Mouse (Mus musculus): ENCODE measurements around the gene Ripor3. TPM values are rescaled to one million over a fixed set of nuclear protein-coding genes. Genes with fewer than 3 reads are reported as not detected.
A peak's percentile ranks its signal among the peaks of the same experiment; 100 is the strongest.

Ripor3 gene
- polyA plus RNA-seq, 1 experiment: 0.84 TPM

DNA sequence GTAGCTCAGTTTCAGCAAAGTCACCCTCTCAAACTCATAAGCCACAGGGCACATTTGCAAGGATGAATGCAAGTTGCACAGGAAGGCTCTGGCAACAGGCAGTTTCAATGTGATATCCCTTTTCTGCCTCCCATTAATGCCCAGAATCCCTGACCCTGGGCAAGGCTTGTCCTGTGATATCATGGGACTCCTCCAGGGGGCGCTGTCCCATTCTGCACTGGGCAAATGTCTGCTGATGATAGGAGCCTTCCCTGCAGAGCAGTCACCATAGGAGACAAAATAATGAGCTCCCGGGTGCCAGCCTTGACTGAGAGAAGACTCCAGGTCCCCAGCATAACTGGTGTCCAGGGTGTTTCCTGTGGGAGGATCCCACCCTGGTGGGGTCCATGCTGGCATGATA, 42.3 kb upstream of the Ripor3 start:
- peak in 1 of 2 experiments; percentile 16 for DNase-seq
- Histone ChIP-seq H3K27ac (ENCODE audit: insufficient read depth, low read length) (no peak overlapping the region), H3K4me1 (ENCODE audit: control insufficient read depth, insufficient read depth, low read length) (0 out of 2 replicates have a peak, but pooled peaks cover 2% of the 10 kb centered on the region), H3K4me3 (replicated peaks; ENCODE audit: insufficient read depth, low read depth, low read length) (no peak overlapping the region), H3K27me3 (ENCODE audit: control insufficient read depth, insufficient read depth, low read length) (no peaks in the 10 kb centered on the region; the same call in 1 of the 2 replicates)
- peak; percentile 49 for TF ChIP-seq CTCF (IDR thresholded peaks at IDR 0.05; ENCODE audit: borderline replicate concordance, insufficient read depth, low read depth, low read length)
- TF ChIP-seq POLR2A (IDR thresholded peaks at IDR 0.05; ENCODE audit: borderline replicate concordance, insufficient read depth, low read length): no peak
- 13% methylated on average over 2 of the region's 2 CpGs for WGBS

DNA sequence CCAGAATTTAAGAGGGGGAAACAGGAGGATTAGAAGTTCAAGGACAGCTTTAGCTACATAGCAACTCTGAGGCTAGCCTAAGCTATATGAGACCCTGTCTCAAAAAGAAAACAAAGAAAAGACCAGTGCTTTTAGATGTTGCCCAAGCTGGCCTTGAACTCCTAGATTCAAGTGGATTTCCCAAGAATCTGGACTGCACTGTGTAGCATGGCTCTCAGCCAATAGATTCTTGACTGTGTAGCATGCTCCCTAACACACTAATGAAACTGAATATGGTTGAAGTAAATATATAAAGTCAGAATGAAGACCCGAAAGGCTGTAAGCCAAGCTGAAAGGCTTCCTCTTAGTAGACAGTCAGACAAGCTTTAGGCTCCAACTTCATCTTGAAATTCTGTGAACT, 41.7 kb upstream of the Ripor3 start:
- Histone ChIP-seq H3K27ac (ENCODE audit: insufficient read depth, low read length) (no peak overlapping the region), H3K4me3 (replicated peaks; ENCODE audit: insufficient read depth, low read depth, low read length) (no peak overlapping the region), H3K4me1 (ENCODE audit: control insufficient read depth, insufficient read depth, low read length) (0 out of 2 replicates have a peak, but pooled peaks cover 2% of the 10 kb centered on the region), H3K27me3 (ENCODE audit: control insufficient read depth, insufficient read depth, low read length) (no peaks in the 10 kb centered on the region; the same call in 1 of the 2 replicates)
- 93% methylated on average over 1 of the region's 1 CpGs for WGBS
- no peak for DNase-seq
- TF ChIP-seq CTCF (IDR thresholded peaks at IDR 0.05; ENCODE audit: borderline replicate concordance, insufficient read depth, low read depth, low read length): no peak
- TF ChIP-seq POLR2A (IDR thresholded peaks at IDR 0.05; ENCODE audit: borderline replicate concordance, insufficient read depth, low read length): no peak

DNA sequence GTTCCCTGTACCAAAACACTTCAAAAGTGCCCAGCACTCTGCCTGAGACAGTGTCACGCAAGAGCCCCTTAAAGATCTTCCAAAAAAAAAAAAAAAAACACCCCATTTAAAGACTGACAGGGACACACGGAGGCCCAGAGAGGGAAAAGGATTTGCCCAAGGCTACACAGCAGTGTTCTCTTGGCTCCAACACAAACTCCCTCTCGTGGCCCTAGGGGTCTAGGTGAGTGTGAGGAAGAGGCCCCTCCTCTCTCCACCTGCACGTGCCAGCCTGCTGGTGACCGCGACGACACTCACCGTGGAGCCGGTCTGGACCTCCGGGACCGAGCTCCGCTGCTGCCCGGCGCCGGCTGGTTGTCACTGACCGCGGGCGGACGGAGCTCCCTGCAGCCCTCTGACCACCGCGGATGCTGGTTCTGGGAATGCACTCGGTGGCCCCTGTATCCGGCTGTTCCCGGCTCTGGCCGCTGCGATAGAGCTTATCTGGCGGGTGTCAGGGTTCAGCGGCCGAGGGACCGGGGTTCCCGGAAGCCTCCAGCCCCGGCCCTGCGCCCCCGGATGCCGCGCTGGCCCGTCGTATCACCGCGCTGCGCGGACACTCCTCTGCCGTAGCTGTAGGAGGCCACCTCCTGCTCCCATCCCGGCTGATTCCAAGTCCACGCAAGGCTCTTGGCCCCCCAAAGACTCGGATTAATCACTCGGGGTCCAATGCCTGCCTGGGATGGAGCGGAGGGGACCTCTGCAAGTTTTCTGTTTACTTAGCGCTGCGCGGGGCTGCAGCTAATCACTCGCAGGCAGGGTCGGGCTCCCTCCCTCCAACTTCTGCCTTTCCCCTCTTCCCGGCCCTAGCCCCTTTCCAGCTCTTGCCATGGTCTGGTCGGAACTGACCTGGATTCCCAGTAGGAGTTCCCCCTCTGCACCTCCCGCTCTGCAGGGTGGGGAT, 39.9 kb upstream of the Ripor3 start:
- no peak overlapping the region for H3K27ac ChIP-seq (ENCODE audit: insufficient read depth, low read length)
- DNase-seq: no peak
- H3K4me3 ChIP-seq (replicated peaks; ENCODE audit: insufficient read depth, low read depth, low read length): no peak overlapping the region
- H3K27me3 ChIP-seq (ENCODE audit: control insufficient read depth, insufficient read depth, low read length): no peaks in the 10 kb centered on the region; the same call in 1 of the 2 replicates
- TF ChIP-seq CTCF (IDR thresholded peaks at IDR 0.05; ENCODE audit: borderline replicate concordance, insufficient read depth, low read depth, low read length) (no peak), POLR2A (IDR thresholded peaks at IDR 0.05; ENCODE audit: borderline replicate concordance, insufficient read depth, low read length) (no peak)
- 0 out of 2 replicates have a peak, but pooled peaks cover 2% of the 10 kb centered on the region for H3K4me1 ChIP-seq (ENCODE audit: control insufficient read depth, insufficient read depth, low read length)
- WGBS: 2% methylated on average over 56 of the region's 56 CpGs

DNA sequence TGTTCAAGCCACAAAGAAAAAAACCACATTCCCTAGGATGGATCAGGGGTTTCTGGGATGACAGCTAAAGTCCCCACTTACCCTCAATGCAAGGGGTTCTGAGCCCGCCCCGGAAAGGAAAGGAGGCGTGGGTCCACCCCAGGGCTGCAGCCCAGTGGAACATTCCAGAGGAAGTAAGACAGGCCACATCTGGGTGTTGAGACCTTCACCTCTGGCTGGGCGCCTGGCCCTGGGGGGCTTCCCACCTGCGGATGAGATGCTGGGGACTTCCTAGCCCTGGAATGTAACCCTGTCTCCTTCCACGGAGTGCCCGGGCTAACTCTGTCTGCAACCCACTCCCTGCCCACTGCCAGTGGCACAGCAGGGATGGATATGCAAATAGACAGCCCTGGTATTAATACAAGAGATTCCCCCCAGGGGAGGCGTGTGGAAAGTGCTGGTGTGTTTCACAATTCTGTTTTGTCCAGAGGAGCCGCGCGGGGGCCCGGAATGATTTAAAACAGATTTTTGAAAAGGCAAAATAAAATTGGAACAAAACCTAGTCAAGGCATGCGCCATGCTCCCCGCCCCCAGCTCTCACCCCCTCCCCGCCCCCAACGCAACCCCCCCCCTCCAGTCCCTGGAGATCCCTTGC, 38.7 kb upstream of the Ripor3 start:
- 0 out of 2 replicates have a peak, but pooled peaks cover 2% of the 10 kb centered on the region for H3K4me1 ChIP-seq (ENCODE audit: control insufficient read depth, insufficient read depth, low read length)
- H3K27ac ChIP-seq (ENCODE audit: insufficient read depth, low read length): no peak overlapping the region
- no peak for TF ChIP-seq CTCF (IDR thresholded peaks at IDR 0.05; ENCODE audit: borderline replicate concordance, insufficient read depth, low read depth, low read length)
- TF ChIP-seq POLR2A (IDR thresholded peaks at IDR 0.05; ENCODE audit: borderline replicate concordance, insufficient read depth, low read length): no peak
- WGBS: 20% methylated on average over 16 of the region's 16 CpGs
- H3K4me3 ChIP-seq (replicated peaks; ENCODE audit: insufficient read depth, low read depth, low read length): no peak overlapping the region
- H3K27me3 ChIP-seq (ENCODE audit: control insufficient read depth, insufficient read depth, low read length): no peaks in the 10 kb centered on the region; the same call in 1 of the 2 replicates
- no peak for DNase-seq

DNA sequence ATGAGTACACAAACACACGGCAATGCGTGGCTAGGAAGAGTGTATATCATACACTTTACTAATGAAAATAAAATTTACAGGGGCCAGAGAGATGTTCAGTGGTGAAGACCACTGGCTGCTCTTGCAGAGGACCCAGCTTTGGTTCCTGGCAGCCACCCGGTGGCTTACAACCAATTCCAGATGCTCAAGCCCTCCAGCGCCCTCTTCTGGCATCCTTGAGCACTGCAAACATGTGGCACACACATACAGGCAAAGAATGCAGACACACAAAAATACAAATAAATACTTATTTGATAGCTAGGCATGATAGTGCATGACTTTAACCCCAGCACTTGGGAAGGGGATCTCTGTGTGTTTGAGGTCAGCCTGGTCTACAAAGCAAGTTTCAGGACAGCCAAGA, 36.0 kb upstream of the Ripor3 start:
- Histone ChIP-seq H3K27me3 (ENCODE audit: control insufficient read depth, insufficient read depth, low read length) (no peaks in the 10 kb centered on the region; the same call in 1 of the 2 replicates), H3K27ac (ENCODE audit: insufficient read depth, low read length) (no peak overlapping the region), H3K4me3 (replicated peaks; ENCODE audit: insufficient read depth, low read depth, low read length) (no peak overlapping the region), H3K4me1 (ENCODE audit: control insufficient read depth, insufficient read depth, low read length) (0 out of 2 replicates have a peak, but pooled peaks cover 2% of the 10 kb centered on the region)
- no peak for DNase-seq
- TF ChIP-seq POLR2A (IDR thresholded peaks at IDR 0.05; ENCODE audit: borderline replicate concordance, insufficient read depth, low read length): no peak
- TF ChIP-seq CTCF (IDR thresholded peaks at IDR 0.05; ENCODE audit: borderline replicate concordance, insufficient read depth, low read depth, low read length): no peak
- 72% methylated on average over 4 of the region's 4 CpGs for WGBS

DNA sequence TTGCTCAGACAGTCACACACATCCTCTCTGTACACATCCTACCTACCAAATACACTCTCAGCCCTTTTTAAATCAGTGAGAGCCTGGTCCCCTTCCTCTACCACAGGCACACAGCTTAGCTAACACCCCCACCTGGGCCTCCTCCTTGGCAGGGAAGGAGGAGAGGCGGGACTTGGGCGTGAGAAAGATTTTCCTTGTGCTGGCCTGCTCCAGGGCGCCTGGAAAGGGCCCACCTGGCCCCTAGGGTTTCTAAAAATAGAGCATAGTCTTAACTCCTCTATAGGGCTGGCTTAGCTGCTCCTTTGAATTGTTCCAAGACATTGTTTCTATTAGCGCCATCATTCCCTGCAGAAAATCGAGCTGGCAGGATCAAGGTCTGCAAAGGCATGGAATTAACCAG, 35.4 kb upstream of the Ripor3 start:
- TF ChIP-seq CTCF (IDR thresholded peaks at IDR 0.05; ENCODE audit: borderline replicate concordance, insufficient read depth, low read depth, low read length) (no peak), POLR2A (IDR thresholded peaks at IDR 0.05; ENCODE audit: borderline replicate concordance, insufficient read depth, low read length) (no peak)
- no peak for DNase-seq
- Histone ChIP-seq H3K4me3 (replicated peaks; ENCODE audit: insufficient read depth, low read depth, low read length) (no peak overlapping the region), H3K27me3 (ENCODE audit: control insufficient read depth, insufficient read depth, low read length) (no peaks in the 10 kb centered on the region; the same call in 1 of the 2 replicates), H3K27ac (ENCODE audit: insufficient read depth, low read length) (no peak overlapping the region), H3K4me1 (ENCODE audit: control insufficient read depth, insufficient read depth, low read length) (0 out of 2 replicates have a peak, but pooled peaks cover 2% of the 10 kb centered on the region)
- 16% methylated on average over 5 of the region's 5 CpGs for WGBS

DNA sequence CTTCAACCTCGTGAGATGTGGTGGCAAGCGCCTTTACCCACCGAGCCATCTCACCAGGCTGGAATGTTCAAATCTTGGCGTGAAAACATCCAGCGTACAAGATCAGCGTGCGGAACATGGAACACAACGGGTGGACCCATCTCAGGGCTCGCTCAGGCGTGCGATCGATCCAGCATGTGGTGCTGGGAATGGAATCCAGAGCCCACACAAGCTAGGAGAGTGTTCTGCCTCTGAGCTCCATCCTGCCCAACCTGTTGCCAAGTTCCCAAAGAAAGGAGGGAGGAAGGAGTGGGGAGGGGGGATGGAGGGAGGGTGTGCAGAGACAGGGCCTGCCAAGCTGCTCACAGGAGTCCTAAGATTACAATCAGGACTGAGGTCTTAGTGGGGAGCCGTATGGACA, 34.9 kb upstream of the Ripor3 start:
- no peak for DNase-seq
- TF ChIP-seq POLR2A (IDR thresholded peaks at IDR 0.05; ENCODE audit: borderline replicate concordance, insufficient read depth, low read length) (no peak), CTCF (IDR thresholded peaks at IDR 0.05; ENCODE audit: borderline replicate concordance, insufficient read depth, low read depth, low read length) (no peak)
- H3K4me1 ChIP-seq (ENCODE audit: control insufficient read depth, insufficient read depth, low read length): 0 out of 2 replicates have a peak, but pooled peaks cover 2% of the 10 kb centered on the region
- WGBS: 34% methylated on average over 13 of the region's 13 CpGs
- H3K27me3 ChIP-seq (ENCODE audit: control insufficient read depth, insufficient read depth, low read length): no peaks in the 10 kb centered on the region; the same call in 1 of the 2 replicates
- H3K27ac ChIP-seq (ENCODE audit: insufficient read depth, low read length): no peak overlapping the region
- H3K4me3 ChIP-seq (replicated peaks; ENCODE audit: insufficient read depth, low read depth, low read length): no peak overlapping the region
